Mouse (Mus musculus): ENCODE data around the gene Ddx58. TPM values are rescaled to one million over a fixed set of nuclear protein-coding genes. Genes with fewer than 3 reads are reported as not detected.

Gene Ddx58
- polyA plus RNA-seq, 1 experiment from 2014 or later = 5.0 TPM

GRCm38 (mm10) chr4:40254385-40255103 is 14.9 kb upstream of the Ddx58 start:
- Histone ChIP-seq H3K4me3 (no peak overlapping the region), H3K36me3 (peaks cover 15% of the 10 kb centered on the region), H3K27me3 (no peaks in the 10 kb centered on the region), H3K9ac (no peak overlapping the region), H3K9me3 (no peaks in the 10 kb centered on the region), H3K4me1 (replicated peaks) (no peaks in the 10 kb centered on the region), H3K4me2 (no peak overlapping the region), H3K27ac (replicated peaks) (no peak overlapping the region)
- ATAC-seq (ENCODE audit: low read depth) = no peak
- 85% methylated on average over 8 of the region's 8 CpGs for WGBS

- WGBS = 76% methylated on average over 2 of the region's 2 CpGs
- Histone ChIP-seq H3K36me3 (peaks cover 8% of the 10 kb centered on the region), H3K27me3 (no peaks in the 10 kb centered on the region), H3K27ac (replicated peaks) (no peak overlapping the region), H3K4me3 (no peak overlapping the region), H3K4me2 (no peak overlapping the region), H3K9me3 (no peaks in the 10 kb centered on the region), H3K4me1 (replicated peaks) (no peaks in the 10 kb centered on the region), H3K9ac (no peak overlapping the region)
- ATAC-seq (ENCODE audit: low read depth) = no peak
These were observed 14.1 kb upstream of the Ddx58 start for GRCm38 (mm10) chr4:40253766-40254165.

- 93% methylated on average over 5 of the region's 5 CpGs for WGBS
- ATAC-seq (ENCODE audit: low read depth) = no peak
- H3K9ac ChIP-seq = no peak overlapping the region
- H3K4me1 ChIP-seq (replicated peaks) = no peaks in the 10 kb centered on the region
- H3K36me3 ChIP-seq = no peaks in the 10 kb centered on the region
- H3K27ac ChIP-seq (replicated peaks) = no peak overlapping the region
- H3K27me3 ChIP-seq = no peaks in the 10 kb centered on the region
- no peak overlapping the region for H3K4me2 ChIP-seq
- no peak overlapping the region for H3K4me3 ChIP-seq
- no peaks in the 10 kb centered on the region for H3K9me3 ChIP-seq
These were observed 11.4 kb upstream of the Ddx58 start for GRCm38 (mm10) chr4:40250984-40251383.

GRCm38 (mm10) chr4:40244035-40244434 is 4.4 kb upstream of the Ddx58 start:
- Histone ChIP-seq H3K27me3 (no peaks in the 10 kb centered on the region), H3K36me3 (no peaks in the 10 kb centered on the region), H3K27ac (replicated peaks) (no peak overlapping the region), H3K4me1 (replicated peaks) (peaks cover 11% of the 10 kb centered on the region), H3K4me2 (no peak overlapping the region), H3K9me3 (no peaks in the 10 kb centered on the region), H3K4me3 (no peak overlapping the region), H3K9ac (no peak overlapping the region)
- no peak for ATAC-seq (ENCODE audit: low read depth)
- WGBS = 81% methylated on average over 8 of the region's 8 CpGs

- Histone ChIP-seq H3K27me3 (peaks cover 5% of the 10 kb centered on the region; the same call in 1 of the 2 replicates), H3K27ac (replicated peaks) (no peak overlapping the region), H3K9ac (no peak overlapping the region), H3K4me2 (no peak overlapping the region), H3K4me1 (replicated peaks) (peaks cover 18% of the 10 kb centered on the region), H3K4me3 (no peak overlapping the region), H3K36me3 (no peaks in the 10 kb centered on the region), H3K9me3 (no peaks in the 10 kb centered on the region)
- 87% methylated on average over 4 of the region's 4 CpGs for WGBS
- ATAC-seq (ENCODE audit: low read depth) = no peak
These were observed 3.4 kb upstream of the Ddx58 start for GRCm38 (mm10) chr4:40243006-40243405.

- no peak overlapping the region for H3K4me2 ChIP-seq
These were observed 2.3 kb upstream of the Ddx58 start for GRCm38 (mm10) chr4:40241928-40242327.

GRCm38 (mm10) chr4:40240272-40240744 is 680 bp upstream of the Ddx58 start:
- no peak overlapping the region for H3K27ac ChIP-seq (replicated peaks)
- peak overlapping the region; percentile 47 for H3K4me3 ChIP-seq
- no peaks in the 10 kb centered on the region for H3K9me3 ChIP-seq
- peak overlapping the region; percentile 69; the same call in 1 of the 2 replicates for H3K9ac ChIP-seq
- no peaks in the 10 kb centered on the region for H3K36me3 ChIP-seq
- no peak for ATAC-seq (ENCODE audit: low read depth)
- H3K4me2 ChIP-seq = peak overlapping the region; percentile 74
- peaks cover 18% of the 10 kb centered on the region for H3K4me1 ChIP-seq (replicated peaks)
- H3K27me3 ChIP-seq = peaks cover 5% of the 10 kb centered on the region; the same call in 1 of the 2 replicates
- WGBS = 40% methylated on average over 5 of the region's 5 CpGs

More at GRCm38 (mm10) chr4:40241928-40242327, 2.3 kb upstream of the Ddx58 start:
- Histone ChIP-seq H3K4me1 (replicated peaks) (peaks cover 18% of the 10 kb centered on the region), H3K9me3 (no peaks in the 10 kb centered on the region), H3K36me3 (no peaks in the 10 kb centered on the region), H3K27me3 (peaks cover 5% of the 10 kb centered on the region; the same call in 1 of the 2 replicates), H3K4me3 (no peak overlapping the region), H3K27ac (replicated peaks) (no peak overlapping the region), H3K9ac (no peak overlapping the region)
- 57% methylated on average over 6 of the region's 6 CpGs for WGBS
- ATAC-seq (ENCODE audit: low read depth) = no peak

- 2% methylated on average over 17 of the region's 17 CpGs for WGBS
- H3K9ac ChIP-seq = peak overlapping the region; percentile 69
- peak; percentile 78 for ATAC-seq (ENCODE audit: low read depth)
These were observed 882 bp downstream of the Ddx58 start for GRCm38 (mm10) chr4:40238483-40239408.

GRCm38 (mm10) chr4:40236829-40237228 is 2.8 kb downstream of the Ddx58 start:
- H3K4me3 ChIP-seq = no peak overlapping the region
- ATAC-seq (ENCODE audit: low read depth) = no peak
- 89% methylated on average over 4 of the region's 4 CpGs for WGBS
- H3K9ac ChIP-seq = no peak overlapping the region
- H3K4me1 ChIP-seq (replicated peaks) = peaks cover 18% of the 10 kb centered on the region
- H3K4me2 ChIP-seq = no peak overlapping the region
- no peaks in the 10 kb centered on the region for H3K9me3 ChIP-seq
- no peak overlapping the region for H3K27ac ChIP-seq (replicated peaks)
- H3K27me3 ChIP-seq = peaks cover 5% of the 10 kb centered on the region; the same call in 1 of the 2 replicates
- no peaks in the 10 kb centered on the region for H3K36me3 ChIP-seq

More at GRCm38 (mm10) chr4:40238483-40239408, 882 bp downstream of the Ddx58 start:
- Histone ChIP-seq H3K27me3 (peaks cover 5% of the 10 kb centered on the region; the same call in 1 of the 2 replicates), H3K9me3 (no peaks in the 10 kb centered on the region), H3K4me2 (peak overlapping the region; percentile 74), H3K4me3 (peak overlapping the region; percentile 47), H3K27ac (replicated peaks) (no peak overlapping the region), H3K36me3 (no peaks in the 10 kb centered on the region), H3K4me1 (replicated peaks) (peaks cover 18% of the 10 kb centered on the region)

- Histone ChIP-seq H3K36me3 (no peaks in the 10 kb centered on the region), H3K4me1 (replicated peaks) (peaks cover 10% of the 10 kb centered on the region), H3K4me2 (no peak overlapping the region), H3K27ac (replicated peaks) (no peak overlapping the region), H3K9ac (no peak overlapping the region), H3K4me3 (no peak overlapping the region), H3K9me3 (no peaks in the 10 kb centered on the region), H3K27me3 (peaks cover 5% of the 10 kb centered on the region; the same call in 1 of the 2 replicates)
- 81% methylated on average over 6 of the region's 6 CpGs for WGBS
- ATAC-seq (ENCODE audit: low read depth) = no peak
These were observed 5.4 kb downstream of the Ddx58 start for GRCm38 (mm10) chr4:40234256-40234655.

- Histone ChIP-seq H3K4me3 (no peak overlapping the region), H3K4me2 (no peak overlapping the region), H3K9ac (no peak overlapping the region), H3K4me1 (replicated peaks) (no peaks in the 10 kb centered on the region), H3K27me3 (no peaks in the 10 kb centered on the region), H3K36me3 (no peaks in the 10 kb centered on the region), H3K27ac (replicated peaks) (no peak overlapping the region), H3K9me3 (no peaks in the 10 kb centered on the region)
- WGBS = 90% methylated on average over 7 of the region's 7 CpGs
- ATAC-seq (ENCODE audit: low read depth) = no peak
These were observed 6.5 kb downstream of the Ddx58 start for GRCm38 (mm10) chr4:40233062-40233664.

Measured in neural tube, embryonic 13.5 days (tissue).